In genomic region chr4:28815621-28815920, GRCm38 (mm10) we compare ENCODE assay signal across 8 mouse cellular contexts. TPM values are rescaled to one million over a fixed set of nuclear protein-coding genes. Genes with fewer than 3 reads are reported as not detected.
DNase-seq lines count a peak whose midpoint lies in the region; ATAC-seq and TF ChIP-seq lines count a peak whose summit lies in the region.

No protein-coding gene starts in this region.

- H3K9ac ChIP-seq in hindbrain, embryonic 11.5 days (ENCODE audit: low read depth, low read length) = peak overlapping the region; percentile 89

- intact Hi-C loops in heart, postnatal 10 days (cut with DNase I) = no loop called here

- peak overlapping the region; percentile 79 for H3K4me2 ChIP-seq in hindbrain, embryonic 11.5 days (replicated peaks; ENCODE audit: low read depth, low read length)

- no peak for TF ChIP-seq CTCF in bone marrow, adult 2 months (IDR thresholded peaks at IDR 0.05; ENCODE audit: control insufficient read depth, insufficient read depth, low read length)

- H3K27ac ChIP-seq in heart, embryonic 10.5 days = peak overlapping the region; percentile 94
- H3K27ac ChIP-seq in bone marrow, adult 2 months (ENCODE audit: control insufficient read depth, insufficient read depth, low read depth, low read length, poor library complexity) = no peak overlapping the region
- peak overlapping the region; percentile 91 for H3K27ac ChIP-seq in hindbrain, embryonic 11.5 days (ENCODE audit: low read depth, low read length)

- no peak for ATAC-seq in hindbrain, embryonic 11.5 days (ENCODE audit: low FRiP score)
- ATAC-seq in megakaryocyte, adult 5-6 weeks (ENCODE audit: poor library complexity, severe bottlenecking) = peak; percentile 29; the same call in 1 of the 2 replicates

- DNase-seq in heart, embryonic 10.5 days (ENCODE audit: low spot score) = peak; percentile 86
- DNase-seq in heart, postnatal 10 days = no peak
- DNase-seq in hindbrain, embryonic 11.5 days (ENCODE audit: low spot score) = no peak
- DNase-seq in urinary bladder, postnatal 36 days (ENCODE audit: low spot score in 2 of 2) = no peak
- no peak for DNase-seq in spleen, adult 12 weeks (ENCODE audit: low spot score)
- DNase-seq in kidney, postnatal 14 days = no peak

- no peaks in the 10 kb centered on the region for H3K27me3 ChIP-seq in heart, embryonic 10.5 days (ENCODE audit: insufficient read depth, poor library complexity, severe bottlenecking)
- H3K27me3 ChIP-seq in hindbrain, embryonic 11.5 days (ENCODE audit: control insufficient read depth, insufficient read depth, low read length) = no peaks in the 10 kb centered on the region

- peak overlapping the region; percentile 92 for H3K4me3 ChIP-seq in heart, embryonic 10.5 days
- peak overlapping the region; percentile 16 for H3K4me3 ChIP-seq in bone marrow, adult 2 months (replicated peaks; ENCODE audit: control insufficient read depth, low read depth, low read length)
- H3K4me3 ChIP-seq in hindbrain, embryonic 11.5 days (ENCODE audit: low read depth, low read length) = peak overlapping the region; percentile 81

- no peaks in the 10 kb centered on the region for H3K4me1 ChIP-seq in heart, embryonic 10.5 days
- H3K4me1 ChIP-seq in bone marrow, adult 2 months (ENCODE audit: control insufficient read depth, insufficient read depth, low read length) = no peaks in the 10 kb centered on the region; the same call in 1 of the 2 replicates
- H3K4me1 ChIP-seq in hindbrain, embryonic 11.5 days (replicated peaks; ENCODE audit: control insufficient read depth, insufficient read depth, low read length) = no peaks in the 10 kb centered on the region

- no peak for TF ChIP-seq POLR2A in bone marrow, adult 2 months (IDR thresholded peaks at IDR 0.05; ENCODE audit: borderline replicate concordance, control insufficient read depth, low read depth, low read length)

- H3K9me3 ChIP-seq in heart, embryonic 10.5 days = no peaks in the 10 kb centered on the region
- no peaks in the 10 kb centered on the region for H3K9me3 ChIP-seq in hindbrain, embryonic 11.5 days (ENCODE audit: control insufficient read depth, low read length)

- WGBS in heart, embryonic 10.5 days = 0% methylated on average over 15 of the region's 15 CpGs
- WGBS in bone marrow, adult 2 months = under 1% methylated on average over 15 of the region's 15 CpGs
- 0% methylated on average over 15 of the region's 15 CpGs for WGBS in hindbrain, embryonic 11.5 days

- H3K36me3 ChIP-seq in heart, embryonic 10.5 days = 0 out of 2 replicates have a peak, but pooled peaks cover 2% of the 10 kb centered on the region
- H3K36me3 ChIP-seq in hindbrain, embryonic 11.5 days (ENCODE audit: control insufficient read depth, insufficient read depth, low read length) = no peaks in the 10 kb centered on the region

RNA-seq across cellular contexts. Expression of gene Epha7, which starts 2.6 kb away (rescaled TPM):
- polyA plus RNA-seq in heart, embryonic 10.5 days (2016; fragmentation: Nextera tagmentation; extraction: Ambion mirVana) = 42.6 and 42.8 TPM in 2 replicates
- 10 to 100 TPM in 1 of 2 experiments, 1 to 10 TPM in 1; 7.1 to 11.0 TPM for total RNA-seq in heart, postnatal 10 days (2021)
- 0.45 TPM in 1 of 2 replicates, not detected in the other for polyA plus RNA-seq in bone marrow, adult 2 months (2011; ENCODE audit: insufficient read depth, insufficient read length, low replicate concordance, missing spikeins)
- 60.9 and 67.8 TPM in 2 replicates for polyA plus RNA-seq in hindbrain, embryonic 11.5 days (2014; fragmentation: Nextera tagmentation; extraction: Ambion mirVana)
- total RNA-seq in megakaryocyte, adult 5-6 weeks (2015) = 0.11 and 0.42 TPM in 2 replicates
- total RNA-seq in megakaryocyte, adult 5-6 weeks (2017) = 0.57 and 0.70 TPM in 2 replicates

Comparison
In these comparisons a context has a peak if more than half of its experiments do, and no peak if none do; other contexts are left out.
1. H3K4me3 ChIP-seq: peak in every context shown above with its lines; median percentile 92 in heart, embryonic 10.5 days; 81 in hindbrain, embryonic 11.5 days; 16 in bone marrow, adult 2 months.
2. RNA of gene Epha7, which starts 2.6 kb away (polyA plus RNA-seq): 60.9 to 67.8 TPM in hindbrain, embryonic 11.5 days and 42.6 to 42.8 TPM in heart, embryonic 10.5 days; 0.45 TPM in bone marrow, adult 2 months; every median in the first group is over 10 times any median in the second.